Mouse (Mus musculus) neural tube, embryonic 12.5 days (tissue): ENCODE results near the gene Lrrk1. TPM values are rescaled to one million over a fixed set of nuclear protein-coding genes. Genes with fewer than 3 reads are reported as not detected.

Source experiments
- ATAC-seq: fragments of 200-750 bp; cut with Nextera tagmentation; 2 replicates; pipeline ENCODE4 v1.8.0; 2017; ENCODE audit warnings: low read depth, mild to moderate bottlenecking, moderate TSS enrichment, moderate library complexity; ENCODE audit not compliant: low FRiP score
- H3K27ac ChIP-seq: fragments of 300-500 bp; sonication (generic); 2 replicates; pipeline ENCODE4 v1.5.1; 2016
- H3K27me3 ChIP-seq: fragments of 300-500 bp; sonication (generic); replicated peaks from 2 replicates; pipeline ENCODE4 v1.6.1; 2016; ENCODE audit warnings: mild to moderate bottlenecking
- H3K36me3 ChIP-seq: fragments of 300-500 bp; sonication (generic); 2 replicates; pipeline ENCODE4 v1.6.1; 2016; ENCODE audit warnings: mild to moderate bottlenecking
- H3K4me1 ChIP-seq: fragments of 300-500 bp; sonication (generic); 2 replicates; pipeline ENCODE4 v1.6.1; 2016
- H3K4me2 ChIP-seq: fragments of 300-500 bp; sonication (generic); replicated peaks from 2 replicates; pipeline ENCODE4 v1.6.1; 2016; ENCODE audit warnings: mild to moderate bottlenecking
- H3K4me3 ChIP-seq: fragments of 300-500 bp; sonication (generic); 2 replicates; pipeline ENCODE4 v1.5.1; 2016
- H3K9ac ChIP-seq: fragments of 300-500 bp; sonication (generic); 2 replicates; pipeline ENCODE4 v1.6.1; 2016; ENCODE audit warnings: mild to moderate bottlenecking
- H3K9me3 ChIP-seq: fragments of 300-500 bp; sonication (generic); 2 replicates; pipeline ENCODE4 v1.6.1; 2016; ENCODE audit warnings: mild to moderate bottlenecking
- WGBS: fragments of 180-500 bp; shearing (Covaris S2); methylation state at CpG from one replicate; pipeline ENCODE4 v1.1.7; 2016; 5-methylcytosine and 5-hydroxymethylcytosine counted together
- polyA plus RNA-seq: library from polyadenylated mRNA; unstranded; fragments of >200 nt; fragmentation: Nextera tagmentation; extraction: Ambion mirVana; gene quantifications from 2 replicates; pipeline ENCODE4 v1.2.1, GENCODE M21; 2016

Lrrk1 gene
- polyA plus RNA-seq, 1 experiment from 2014 or later, result 8.5 TPM

DNA sequence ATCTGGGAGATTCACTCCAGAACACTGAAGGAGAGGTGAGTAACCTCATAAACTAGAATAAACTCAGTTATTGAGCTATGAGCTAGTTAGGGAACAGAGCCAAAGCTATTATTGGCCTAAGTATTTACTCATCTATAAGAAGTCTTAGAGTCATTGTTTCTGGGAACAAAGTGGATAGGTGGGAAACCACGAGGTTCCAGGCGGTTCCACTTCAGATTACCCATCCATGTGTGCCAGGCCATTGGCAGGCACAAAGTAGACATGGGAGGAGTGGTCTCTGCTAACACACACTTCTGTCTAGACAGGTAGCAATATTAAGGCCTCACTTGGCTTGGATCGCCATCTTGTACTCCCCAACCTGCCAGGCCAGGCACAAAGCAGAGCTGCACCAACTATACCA, 110.1 kb downstream of the Lrrk1 start:
- Histone ChIP-seq H3K4me1 (peaks cover 2% of the 10 kb centered on the region), H3K36me3 (no peaks in the 10 kb centered on the region), H3K9ac (no peak overlapping the region), H3K4me2 (no peak overlapping the region), H3K9me3 (no peaks in the 10 kb centered on the region), H3K27ac (no peak overlapping the region), H3K27me3 (no peaks in the 10 kb centered on the region), H3K4me3 (no peak overlapping the region)
- 87% methylated on average over 3 of the region's 3 CpGs for WGBS
- no peak for ATAC-seq

DNA sequence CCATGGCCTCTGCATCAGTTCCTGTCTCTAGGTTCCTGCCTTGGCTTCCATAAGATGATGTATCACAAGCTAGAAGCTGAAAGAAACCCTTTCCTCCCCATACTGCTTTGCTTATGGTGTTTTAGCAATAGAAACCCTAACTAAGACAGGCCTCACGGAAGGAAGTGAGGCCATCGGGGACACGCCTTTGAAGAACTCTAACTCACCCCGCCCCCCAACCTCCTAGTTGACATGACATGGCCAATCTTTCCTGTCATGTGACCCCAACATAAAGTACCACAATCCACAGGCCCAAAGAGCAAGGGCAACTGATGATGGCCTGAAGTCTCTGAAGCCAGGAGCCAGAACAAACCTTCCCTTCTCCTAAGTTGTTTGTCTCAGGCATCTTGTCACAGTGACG, 114.7 kb downstream of the Lrrk1 start:
- H3K4me2 ChIP-seq, result no peak overlapping the region
- no peak overlapping the region for H3K9ac ChIP-seq
- H3K4me1 ChIP-seq, result no peaks in the 10 kb centered on the region
- H3K4me3 ChIP-seq, result no peak overlapping the region
- H3K36me3 ChIP-seq, result peaks cover 4% of the 10 kb centered on the region; the same call in 1 of the 2 replicates
- ATAC-seq, result no peak
- 94% methylated on average over 5 of the region's 5 CpGs for WGBS
- H3K27me3 ChIP-seq, result no peaks in the 10 kb centered on the region
- H3K27ac ChIP-seq, result no peak overlapping the region
- H3K9me3 ChIP-seq, result no peaks in the 10 kb centered on the region

DNA sequence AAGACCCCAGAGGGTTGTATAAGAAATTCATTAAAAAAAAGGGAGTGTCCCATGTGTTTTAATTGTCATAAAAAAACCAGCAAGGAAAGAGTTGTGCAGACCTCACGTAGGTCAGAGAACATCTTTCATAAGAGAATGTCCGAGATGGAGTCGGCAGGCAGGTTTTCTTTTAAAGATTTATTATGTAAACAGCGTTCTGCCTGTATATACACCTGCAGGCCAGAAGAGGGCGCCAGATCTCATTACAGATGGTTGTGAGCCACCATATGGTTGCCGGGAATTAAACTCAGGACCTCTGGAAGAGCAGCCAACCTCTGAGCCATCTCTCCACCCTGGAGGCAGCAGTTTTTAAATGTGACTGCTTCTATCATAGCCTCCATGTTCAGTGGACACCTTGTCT, 116.9 kb downstream of the Lrrk1 start:
- no peaks in the 10 kb centered on the region for H3K9me3 ChIP-seq
- 69% methylated on average over 6 of the region's 6 CpGs for WGBS
- peaks cover 4% of the 10 kb centered on the region; the same call in 1 of the 2 replicates for H3K36me3 ChIP-seq
- no peaks in the 10 kb centered on the region for H3K4me1 ChIP-seq
- no peak overlapping the region for H3K27ac ChIP-seq
- no peak for ATAC-seq
- no peak overlapping the region for H3K4me3 ChIP-seq
- H3K4me2 ChIP-seq, result no peak overlapping the region
- no peak overlapping the region for H3K9ac ChIP-seq
- no peaks in the 10 kb centered on the region for H3K27me3 ChIP-seq

DNA sequence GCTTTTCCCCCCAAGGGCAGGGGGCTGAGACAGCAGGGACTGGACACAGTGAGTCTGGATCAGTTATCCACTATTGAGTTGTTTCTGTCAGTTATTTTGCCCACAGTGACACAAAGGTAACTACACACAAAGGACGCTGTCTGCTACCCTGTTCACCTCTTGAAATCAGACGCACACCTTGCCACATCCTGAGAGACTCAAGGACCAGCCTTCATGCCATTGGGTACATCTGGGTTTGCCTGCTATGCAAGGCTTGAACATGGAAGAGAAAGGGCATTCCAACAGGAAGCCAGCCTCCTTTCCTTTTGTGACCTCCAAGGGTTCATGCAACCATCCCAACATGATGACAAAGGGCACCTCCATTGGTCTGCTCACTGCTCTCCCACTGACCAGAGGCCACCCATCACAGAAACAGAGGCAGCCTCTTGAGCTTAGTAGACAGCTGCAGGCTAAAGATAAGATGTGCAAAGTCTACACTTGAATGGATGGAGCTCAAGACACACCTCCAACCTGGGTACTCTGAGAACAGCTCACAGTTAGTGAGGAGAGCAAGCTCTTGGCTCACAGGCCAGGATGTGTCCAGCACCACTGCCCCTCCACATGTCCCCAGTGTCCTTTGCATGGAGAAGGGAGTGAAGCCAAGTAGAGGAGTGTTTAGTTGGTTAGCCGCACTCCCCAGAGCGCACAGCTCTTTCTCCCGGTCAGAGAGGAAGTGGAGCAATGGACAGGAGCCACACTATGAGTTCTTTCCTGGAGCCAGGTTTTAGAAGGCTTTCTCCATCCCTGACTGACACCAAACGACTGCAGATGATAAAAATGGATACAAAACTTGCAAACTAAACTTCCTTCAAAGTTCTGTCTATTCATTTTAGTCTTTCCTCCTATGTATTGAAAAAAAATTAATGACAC, 121.0 kb downstream of the Lrrk1 start:
- ATAC-seq, result no peak
- no peak overlapping the region for H3K27ac ChIP-seq
- H3K9me3 ChIP-seq, result no peaks in the 10 kb centered on the region
- H3K27me3 ChIP-seq, result no peaks in the 10 kb centered on the region
- H3K4me2 ChIP-seq, result no peak overlapping the region
- peaks cover 4% of the 10 kb centered on the region; the same call in 1 of the 2 replicates for H3K36me3 ChIP-seq
- no peak overlapping the region for H3K9ac ChIP-seq
- no peaks in the 10 kb centered on the region for H3K4me1 ChIP-seq
- H3K4me3 ChIP-seq, result no peak overlapping the region
- WGBS, result 90% methylated on average over 6 of the region's 6 CpGs

DNA sequence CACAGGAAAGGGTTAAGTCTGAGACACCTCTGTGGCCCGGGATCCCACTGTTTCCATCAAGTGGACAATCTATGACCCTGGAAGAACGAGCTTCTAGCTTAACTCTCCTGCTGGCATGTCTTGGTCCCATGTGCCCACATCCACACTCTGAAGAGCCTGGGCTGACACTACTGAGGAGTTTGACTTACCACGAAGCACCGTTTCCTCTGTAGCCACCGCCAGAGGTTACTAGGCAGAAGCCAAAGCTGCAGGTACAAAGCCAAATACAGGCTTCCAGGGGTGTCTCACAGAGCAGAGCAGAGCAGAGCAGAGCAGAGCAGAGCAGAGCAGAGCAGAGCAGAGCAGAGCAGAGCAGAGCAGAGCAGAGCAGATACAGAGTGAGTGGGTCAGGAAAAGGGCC, 124.7 kb downstream of the Lrrk1 start:
- Histone ChIP-seq H3K4me1 (no peaks in the 10 kb centered on the region), H3K27ac (no peak overlapping the region)

DNA sequence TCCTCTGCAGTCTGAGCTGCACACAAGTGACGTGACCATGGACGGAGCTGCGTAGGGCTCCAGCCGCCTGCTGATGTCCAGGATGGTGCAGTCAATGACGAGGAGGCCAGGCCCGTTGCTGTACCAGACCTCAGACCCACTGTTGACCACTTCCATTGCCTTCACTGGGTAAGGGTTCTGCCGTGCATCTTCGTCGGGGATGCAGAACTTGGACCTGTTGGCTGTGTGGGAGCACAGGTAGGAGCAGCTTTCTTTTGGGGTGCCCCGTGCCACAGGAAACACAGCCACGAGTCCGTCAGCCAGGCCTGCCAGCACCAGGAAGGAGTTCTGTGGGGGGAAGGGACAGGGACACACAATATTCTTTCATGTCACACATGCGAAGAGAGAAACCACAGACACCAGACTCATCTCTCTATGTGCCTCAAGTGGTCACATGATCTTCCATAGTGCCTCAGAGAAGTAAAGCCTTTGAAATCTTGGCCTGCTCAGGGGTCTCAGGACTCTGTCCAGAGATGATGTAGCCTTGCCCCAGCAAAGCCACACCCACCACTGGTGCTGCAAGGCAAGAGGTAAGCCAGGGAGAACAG, 125.5 kb downstream of the Lrrk1 start:
- no peaks in the 10 kb centered on the region for H3K27me3 ChIP-seq
- no peak overlapping the region for H3K9ac ChIP-seq
- H3K9me3 ChIP-seq, result no peaks in the 10 kb centered on the region
- H3K36me3 ChIP-seq, result no peaks in the 10 kb centered on the region
- H3K4me1 ChIP-seq, result no peaks in the 10 kb centered on the region
- 94% methylated on average over 13 of the region's 13 CpGs for WGBS
- ATAC-seq, result no peak
- no peak overlapping the region for H3K4me2 ChIP-seq
- H3K27ac ChIP-seq, result no peak overlapping the region
- no peak overlapping the region for H3K4me3 ChIP-seq

More for the DNA sequence above, 124.7 kb downstream of the Lrrk1 start:
- Histone ChIP-seq H3K4me2 (no peak overlapping the region), H3K4me3 (no peak overlapping the region), H3K36me3 (no peaks in the 10 kb centered on the region), H3K9ac (no peak overlapping the region), H3K27me3 (no peaks in the 10 kb centered on the region), H3K9me3 (no peaks in the 10 kb centered on the region)
- ATAC-seq, result no peak
- WGBS, result 67% methylated on average over 5 of the region's 5 CpGs

DNA sequence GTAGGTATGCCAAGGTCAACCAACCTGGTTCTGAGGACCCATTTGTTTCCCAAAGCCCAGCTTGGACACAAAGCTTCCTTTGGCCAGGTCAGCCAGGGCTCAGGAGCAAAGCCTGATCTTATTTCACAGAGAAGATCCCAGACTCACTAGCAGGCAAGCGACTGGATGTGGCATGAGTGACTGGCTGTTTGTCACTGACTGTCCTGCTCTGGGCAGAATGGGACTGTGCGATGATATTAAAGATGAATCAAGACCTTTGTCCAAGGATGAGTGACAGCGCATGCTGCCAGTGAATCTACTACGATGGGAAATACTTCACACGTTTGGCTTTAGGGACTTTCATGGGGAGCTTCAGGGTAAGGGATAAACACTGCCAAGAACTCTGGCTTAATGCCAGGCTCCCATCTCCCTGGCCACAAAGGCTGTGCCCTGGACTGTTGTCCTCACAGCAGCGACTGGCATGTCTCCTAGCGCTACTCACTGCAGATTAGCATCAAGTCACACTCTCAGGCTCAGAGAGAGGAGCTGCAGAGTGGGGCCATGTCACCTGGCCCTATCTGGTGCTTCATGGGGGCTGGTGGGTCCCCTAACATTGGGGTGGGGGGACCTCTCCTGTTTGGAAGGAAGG, 127.3 kb downstream of the Lrrk1 start:
- WGBS, result 85% methylated on average over 7 of the region's 7 CpGs
- no peaks in the 10 kb centered on the region for H3K27me3 ChIP-seq

DNA sequence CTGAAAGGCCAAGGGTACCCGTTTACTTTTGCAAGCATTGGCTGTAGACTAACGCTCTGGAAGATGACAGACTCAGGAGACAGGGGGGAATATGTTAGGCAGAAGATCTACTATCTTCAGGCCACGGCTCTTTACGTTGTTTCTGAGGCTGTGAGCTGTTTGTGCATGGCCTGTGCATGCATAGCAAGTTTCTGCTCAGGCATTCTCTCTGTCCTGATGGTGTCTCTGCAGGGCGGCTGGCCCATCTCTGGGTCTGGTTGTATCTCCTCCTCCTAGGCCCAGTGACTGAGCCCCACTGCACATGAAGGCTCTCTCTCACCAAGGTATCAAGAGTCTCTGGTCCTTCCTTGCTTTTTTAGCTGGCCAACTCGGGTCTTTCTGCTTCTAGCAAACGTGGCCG, 127.9 kb downstream of the Lrrk1 start:
- no peak overlapping the region for H3K4me3 ChIP-seq
- no peak overlapping the region for H3K9ac ChIP-seq
- H3K9me3 ChIP-seq, result no peaks in the 10 kb centered on the region
- H3K4me1 ChIP-seq, result no peaks in the 10 kb centered on the region
- no peak overlapping the region for H3K27ac ChIP-seq
- ATAC-seq, result no peak
- no peak overlapping the region for H3K4me2 ChIP-seq
- H3K36me3 ChIP-seq, result no peaks in the 10 kb centered on the region
- H3K27me3 ChIP-seq, result no peaks in the 10 kb centered on the region
- 91% methylated on average over 8 of the region's 8 CpGs for WGBS

More for the DNA sequence above, 127.3 kb downstream of the Lrrk1 start:
- H3K9me3 ChIP-seq, result no peaks in the 10 kb centered on the region
- no peaks in the 10 kb centered on the region for H3K4me1 ChIP-seq
- H3K4me3 ChIP-seq, result no peak overlapping the region
- H3K36me3 ChIP-seq, result no peaks in the 10 kb centered on the region
- H3K4me2 ChIP-seq, result no peak overlapping the region
- H3K27ac ChIP-seq, result no peak overlapping the region
- H3K9ac ChIP-seq, result no peak overlapping the region
- ATAC-seq, result no peak

DNA sequence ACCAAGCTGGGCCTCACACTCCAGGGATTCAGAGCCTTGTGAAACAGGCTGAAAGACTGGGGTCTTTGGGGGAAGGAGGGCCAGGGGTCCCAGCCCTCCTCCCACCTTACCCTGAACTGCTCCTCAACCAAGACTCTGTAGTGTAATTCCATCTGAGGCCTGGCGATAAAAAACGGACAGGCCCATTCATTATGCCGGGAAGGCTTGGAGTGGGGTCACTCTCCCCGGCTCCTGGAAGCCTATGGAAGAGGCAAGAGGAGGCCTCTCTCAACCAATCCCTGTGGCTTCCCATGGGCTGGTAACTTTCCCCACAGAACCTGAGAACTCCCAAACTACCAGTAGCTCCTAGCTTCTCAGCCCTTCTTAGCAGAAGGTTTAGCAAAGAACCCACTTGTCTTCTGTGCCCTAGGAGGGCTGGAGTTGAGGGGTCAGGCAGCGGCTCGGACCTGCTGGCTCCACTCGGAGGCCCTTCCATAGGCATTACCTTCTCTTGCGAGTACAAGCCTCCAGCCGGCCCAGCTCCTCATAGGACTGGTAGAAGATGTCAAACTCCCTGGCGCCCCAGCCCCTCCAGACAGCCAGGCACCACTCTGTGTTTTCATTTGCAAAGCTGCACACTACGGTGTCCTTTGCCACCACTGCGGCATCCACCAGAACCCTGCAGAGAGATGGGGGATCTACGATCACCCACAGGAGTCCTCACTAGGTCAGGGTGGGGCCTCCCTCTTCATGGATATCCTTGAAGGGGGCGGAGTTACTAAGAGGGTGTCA, 128.5 kb downstream of the Lrrk1 start:
- Histone ChIP-seq H3K9ac (no peak overlapping the region), H3K27ac (no peak overlapping the region), H3K9me3 (no peaks in the 10 kb centered on the region), H3K27me3 (no peaks in the 10 kb centered on the region), H3K4me3 (no peak overlapping the region), H3K36me3 (no peaks in the 10 kb centered on the region), H3K4me1 (no peaks in the 10 kb centered on the region), H3K4me2 (no peak overlapping the region)
- WGBS, result 84% methylated on average over 14 of the region's 14 CpGs
- ATAC-seq, result no peak

DNA sequence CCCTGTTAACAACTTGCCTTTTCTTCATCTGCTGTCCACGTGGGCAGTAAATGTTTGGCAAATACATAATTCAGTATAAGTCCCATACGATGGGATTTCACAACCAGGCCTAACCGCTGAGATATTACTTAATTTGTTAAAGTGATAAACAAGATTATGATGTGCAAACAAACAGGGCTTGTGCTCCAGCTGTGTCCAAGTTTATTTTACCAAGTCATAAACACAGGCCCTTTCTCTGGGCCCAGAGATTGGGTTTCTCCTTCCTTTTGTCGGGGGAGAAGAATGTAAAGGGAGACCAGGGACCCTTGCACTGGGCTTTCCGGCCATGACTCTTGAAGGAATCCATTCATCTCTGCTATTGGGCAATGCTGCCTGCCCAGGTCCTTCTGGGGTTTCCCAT, 129.2 kb downstream of the Lrrk1 start:
- WGBS, result 85% methylated on average over 5 of the region's 5 CpGs
- H3K36me3 ChIP-seq, result no peaks in the 10 kb centered on the region
- no peaks in the 10 kb centered on the region for H3K27me3 ChIP-seq
- H3K9me3 ChIP-seq, result no peaks in the 10 kb centered on the region
- no peak overlapping the region for H3K4me2 ChIP-seq
- no peaks in the 10 kb centered on the region for H3K4me1 ChIP-seq
- H3K4me3 ChIP-seq, result no peak overlapping the region
- H3K9ac ChIP-seq, result no peak overlapping the region
- H3K27ac ChIP-seq, result no peak overlapping the region
- no peak for ATAC-seq

DNA sequence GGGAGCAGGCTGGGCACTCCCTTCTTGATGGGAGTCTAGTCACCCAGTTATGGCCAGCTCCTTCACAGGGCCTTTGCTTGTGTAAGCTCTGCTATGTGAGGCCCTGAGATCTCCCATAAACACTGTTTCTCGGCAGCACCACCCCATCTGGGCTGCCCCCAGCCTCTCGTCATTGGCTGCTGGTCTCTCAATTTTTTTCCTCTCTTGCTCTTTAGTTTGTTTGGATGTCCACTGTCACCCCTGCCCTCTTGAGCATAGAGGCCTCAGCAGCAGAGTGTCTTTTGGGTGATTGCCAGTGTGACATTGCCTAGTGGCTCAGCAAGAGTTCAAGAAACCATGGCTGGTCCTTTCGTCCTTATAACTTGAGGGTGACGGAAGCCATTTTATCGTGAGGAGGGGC, 130.9 kb downstream of the Lrrk1 start:
- Histone ChIP-seq H3K9me3 (no peaks in the 10 kb centered on the region), H3K4me3 (no peak overlapping the region), H3K9ac (no peak overlapping the region), H3K4me1 (no peaks in the 10 kb centered on the region), H3K36me3 (no peaks in the 10 kb centered on the region), H3K27me3 (no peaks in the 10 kb centered on the region), H3K27ac (no peak overlapping the region), H3K4me2 (no peak overlapping the region)
- no peak for ATAC-seq
- WGBS, result 91% methylated on average over 5 of the region's 5 CpGs

DNA sequence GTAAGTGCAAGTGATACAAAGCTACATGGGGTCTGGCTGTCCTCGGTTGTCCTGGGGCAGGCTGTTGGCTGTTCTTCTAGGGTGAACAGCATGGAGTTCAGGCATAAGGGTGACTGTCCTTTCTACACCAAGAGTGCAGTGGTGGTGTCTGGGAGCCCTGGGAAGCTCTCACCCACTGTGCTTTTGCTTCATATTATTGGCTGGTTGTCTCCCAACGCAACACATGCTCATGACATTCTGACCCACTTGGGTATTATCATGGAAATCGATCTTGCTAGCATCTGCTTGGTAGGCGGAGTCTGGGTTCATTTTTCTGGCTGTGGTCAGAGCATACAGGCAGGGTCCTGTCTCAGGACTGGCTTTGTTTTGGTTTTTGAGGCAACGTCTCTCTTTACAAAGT, 131.7 kb downstream of the Lrrk1 start:
- Histone ChIP-seq H3K4me2 (no peak overlapping the region), H3K27ac (no peak overlapping the region), H3K4me1 (no peaks in the 10 kb centered on the region), H3K36me3 (no peaks in the 10 kb centered on the region), H3K9ac (no peak overlapping the region), H3K27me3 (no peaks in the 10 kb centered on the region), H3K9me3 (no peaks in the 10 kb centered on the region), H3K4me3 (no peak overlapping the region)
- 77% methylated on average over 5 of the region's 5 CpGs for WGBS
- ATAC-seq, result no peak
